Mouse (Mus musculus): ENCODE measurements around the gene Myof.
A peak's percentile ranks its signal among the peaks of the same experiment; 100 is the strongest.

Myof gene

GRCm38 (mm10) chr19:37861171-37861570 lies 182.2 kb downstream of the Myof start:
- DNase-seq = peak; percentile 21

GRCm38 (mm10) chr19:37860267-37860666 lies 183.1 kb downstream of the Myof start:
- peak; percentile 36 for DNase-seq

- DNase-seq = peak; percentile 25
Measured at GRCm38 (mm10) chr19:37858406-37859081, 184.8 kb downstream of the Myof start.

GRCm38 (mm10) chr19:37852056-37852455 lies 191.3 kb downstream of the Myof start:
- no peak for DNase-seq

- DNase-seq = no peak
Measured at GRCm38 (mm10) chr19:37851590-37852038, 191.8 kb downstream of the Myof start.

Measured in heart, adult 11 months (tissue).